Mouse (Mus musculus) forebrain, postnatal 0 days (tissue): Measurements from ENCODE around the gene 2900026A02Rik. TPM values are rescaled to one million over a fixed set of nuclear protein-coding genes. Genes with fewer than 3 reads are reported as not detected.

Experiments
- ATAC-seq: fragments of 200-750 bp; cut with Nextera tagmentation; 2 replicates; pipeline ENCODE4 v1.8.0; 2017; ENCODE audit warnings: mild to moderate bottlenecking, moderate library complexity
- DNase-seq: peaks from one replicate; pipeline ENCODE4 v3.0.0-alpha.2; 2015
- H3K27ac ChIP-seq: fragments of 300-500 bp; sonication (generic); 2 replicates; pipeline ENCODE4 v1.5.1; 2014; ENCODE audit warnings: low read depth, mild to moderate bottlenecking, antibody characterized with exemption, low read length, moderate library complexity, mixed read lengths
- H3K27me3 ChIP-seq: fragments of 300-500 bp; sonication (generic); 2 replicates; pipeline ENCODE4 v1.6.1; 2014; ENCODE audit warnings: mild to moderate bottlenecking, low read length, mixed read lengths; ENCODE audit not compliant: insufficient read depth
- H3K36me3 ChIP-seq: fragments of 300-500 bp; sonication (generic); 2 replicates; pipeline ENCODE4 v1.6.1; 2014; ENCODE audit warnings: mild to moderate bottlenecking, moderate library complexity; ENCODE audit not compliant: insufficient read depth
- H3K4me1 ChIP-seq: fragments of 300-500 bp; sonication (generic); 2 replicates; pipeline ENCODE4 v1.6.1; 2014; ENCODE audit warnings: antibody characterized with exemption; ENCODE audit not compliant: insufficient read depth
- H3K4me2 ChIP-seq: fragments of 300-500 bp; sonication (generic); 2 replicates; pipeline ENCODE4 v1.6.1; 2014; ENCODE audit warnings: low read depth, mild to moderate bottlenecking, moderate library complexity
- H3K4me3 ChIP-seq: fragments of 300-500 bp; sonication (generic); 2 replicates; pipeline ENCODE4 v1.5.1; 2014; ENCODE audit warnings: low read depth, low read length, mixed read lengths
- H3K9ac ChIP-seq: fragments of 300-500 bp; sonication (generic); 2 replicates; pipeline ENCODE4 v1.6.1; 2014; ENCODE audit warnings: mild to moderate bottlenecking
- H3K9me3 ChIP-seq: fragments of 300-500 bp; sonication (generic); 2 replicates; pipeline ENCODE4 v1.6.1; 2016; ENCODE audit warnings: low read length
- CTCF ChIP-seq: sonication (generic); IDR thresholded peaks from 2 replicates; pipeline ENCODE4 v1.5.1; 2016; ENCODE audit warnings: antibody characterized with exemption, control low read depth, low read depth
- WGBS: fragments of 180-500 bp; shearing (Covaris S2); extraction: QIAGEN DNeasy Blood & Tissue Kit; methylation state at CpG from one replicate; pipeline ENCODE4 v1.1.7; 2014; 5-methylcytosine and 5-hydroxymethylcytosine counted together
- polyA plus RNA-seq: library from polyadenylated mRNA; unstranded; fragments of >200 nt; fragmentation: Nextera tagmentation; extraction: Ambion mirVana; gene quantifications from 2 replicates; pipeline ENCODE4 v1.2.1, GENCODE M21; 2015
- total RNA-seq: library from RNA; depleted of rRNA; stranded (reverse); fragments of >200 nt; gene quantifications from 2 replicates; pipeline ENCODE4 v1.2.3, GENCODE M21; 2014

Gene 2900026A02Rik
- total and polyA plus RNA-seq, 2 experiments from 2014 or later: 3.3 to 10.9 TPM

DNA sequence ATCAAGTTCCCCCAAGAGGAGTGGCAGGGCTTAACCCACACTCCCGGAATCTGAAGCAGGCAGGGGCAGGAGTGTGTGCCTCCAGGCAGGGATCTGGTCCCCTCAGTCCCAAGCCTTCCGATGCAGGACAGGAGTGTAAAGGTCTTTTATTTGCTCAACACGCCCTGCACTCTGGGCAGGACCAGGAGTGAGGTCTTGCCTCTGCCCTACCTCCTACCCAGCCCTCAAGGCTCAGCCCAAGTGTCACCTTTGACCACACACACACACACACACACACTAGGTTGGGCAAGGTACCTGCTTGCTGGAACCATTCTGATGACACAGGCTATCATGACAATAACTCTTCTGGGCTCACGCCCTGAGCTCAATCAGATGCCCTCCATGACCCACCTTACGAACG is 1.6 kb downstream of the 2900026A02Rik start:
- H3K9ac ChIP-seq: no peak overlapping the region
- H3K4me1 ChIP-seq: no peaks in the 10 kb centered on the region
- no peak overlapping the region for H3K4me3 ChIP-seq
- no peaks in the 10 kb centered on the region for H3K27me3 ChIP-seq
- H3K36me3 ChIP-seq: no peaks in the 10 kb centered on the region
- no peak for DNase-seq
- WGBS: 82% methylated on average over 6 of the region's 6 CpGs
- H3K27ac ChIP-seq: no peak overlapping the region
- H3K4me2 ChIP-seq: no peak overlapping the region
- ATAC-seq: no peak
- no peaks in the 10 kb centered on the region for H3K9me3 ChIP-seq
- TF ChIP-seq CTCF: no peak

GRCm38 (mm10) chr5:113218617-113219235 is 2.3 kb downstream of the 2900026A02Rik start:
- no peak for TF ChIP-seq CTCF
- Histone ChIP-seq H3K4me2 (no peak overlapping the region), H3K27me3 (no peaks in the 10 kb centered on the region), H3K9me3 (no peaks in the 10 kb centered on the region), H3K36me3 (no peaks in the 10 kb centered on the region), H3K4me3 (no peak overlapping the region), H3K9ac (no peak overlapping the region), H3K27ac (no peak overlapping the region), H3K4me1 (no peaks in the 10 kb centered on the region)
- 87% methylated on average over 17 of the region's 17 CpGs for WGBS
- DNase-seq (no peak), ATAC-seq (no peak)

DNA sequence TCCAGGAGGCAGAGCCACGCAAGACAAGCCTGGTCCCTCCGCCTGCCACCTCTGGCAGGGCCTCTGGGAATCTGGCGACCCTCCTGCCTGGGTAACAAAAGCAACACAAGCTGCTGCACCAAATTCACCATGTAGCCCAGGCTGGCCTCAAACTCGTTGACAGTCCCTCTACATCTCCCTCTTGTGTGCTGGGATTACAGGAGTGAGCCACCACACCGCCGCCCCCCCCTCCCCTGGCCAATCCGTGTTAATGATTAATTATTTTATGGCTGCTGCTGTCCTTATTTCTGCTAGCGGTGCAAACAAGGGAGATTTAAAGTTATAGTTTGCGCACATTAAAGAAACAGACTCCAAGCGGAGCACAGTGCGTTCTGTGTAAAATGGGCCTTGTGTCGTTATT is 4.0 kb downstream of the 2900026A02Rik start:
- Histone ChIP-seq H3K9ac (no peak overlapping the region), H3K4me2 (no peak overlapping the region), H3K4me3 (no peak overlapping the region), H3K27me3 (no peaks in the 10 kb centered on the region), H3K27ac (no peak overlapping the region), H3K36me3 (no peaks in the 10 kb centered on the region), H3K9me3 (no peaks in the 10 kb centered on the region), H3K4me1 (no peaks in the 10 kb centered on the region)
- DNase-seq (no peak), ATAC-seq (no peak)
- 70% methylated on average over 12 of the region's 12 CpGs for WGBS
- no peak for TF ChIP-seq CTCF

DNA sequence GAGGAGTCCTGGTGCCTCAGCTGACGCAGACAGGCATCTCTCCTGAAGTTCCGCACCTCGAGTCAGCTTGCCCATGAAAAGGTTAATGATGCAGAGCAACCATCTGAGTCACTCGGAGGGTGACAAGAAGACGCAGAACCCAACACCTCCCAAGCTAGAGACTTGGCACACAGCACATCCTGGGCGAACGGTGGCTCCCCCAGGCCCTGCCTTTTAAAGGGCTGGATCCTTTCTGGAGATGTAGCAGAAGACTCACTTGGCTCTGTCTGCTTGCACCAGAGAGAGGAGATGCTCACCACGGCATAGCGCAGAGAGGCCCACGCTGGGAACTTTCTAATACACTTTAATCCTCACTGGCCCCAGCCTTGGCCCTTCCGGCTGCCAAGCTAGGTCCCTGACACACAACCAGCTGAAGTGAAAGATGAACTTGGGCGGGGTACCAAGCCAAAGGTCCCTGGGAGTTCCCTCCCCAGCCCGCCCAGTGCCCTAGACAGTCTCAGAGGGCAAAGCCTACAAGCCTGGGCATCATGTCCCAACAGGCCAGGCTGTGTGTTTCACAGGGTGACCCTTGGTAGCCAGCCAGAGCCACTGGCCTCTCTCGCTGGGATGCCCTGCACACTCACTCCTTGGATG is 4.6 kb downstream of the 2900026A02Rik start:
- H3K4me1 ChIP-seq: no peaks in the 10 kb centered on the region
- DNase-seq: no peak
- no peaks in the 10 kb centered on the region for H3K27me3 ChIP-seq
- H3K4me3 ChIP-seq: no peak overlapping the region
- H3K36me3 ChIP-seq: no peaks in the 10 kb centered on the region
- no peaks in the 10 kb centered on the region for H3K9me3 ChIP-seq
- WGBS: 68% methylated on average over 14 of the region's 14 CpGs
- no peak overlapping the region for H3K27ac ChIP-seq
- no peak for ATAC-seq
- H3K4me2 ChIP-seq: no peak overlapping the region
- H3K9ac ChIP-seq: no peak overlapping the region
- TF ChIP-seq CTCF: no peak

DNA sequence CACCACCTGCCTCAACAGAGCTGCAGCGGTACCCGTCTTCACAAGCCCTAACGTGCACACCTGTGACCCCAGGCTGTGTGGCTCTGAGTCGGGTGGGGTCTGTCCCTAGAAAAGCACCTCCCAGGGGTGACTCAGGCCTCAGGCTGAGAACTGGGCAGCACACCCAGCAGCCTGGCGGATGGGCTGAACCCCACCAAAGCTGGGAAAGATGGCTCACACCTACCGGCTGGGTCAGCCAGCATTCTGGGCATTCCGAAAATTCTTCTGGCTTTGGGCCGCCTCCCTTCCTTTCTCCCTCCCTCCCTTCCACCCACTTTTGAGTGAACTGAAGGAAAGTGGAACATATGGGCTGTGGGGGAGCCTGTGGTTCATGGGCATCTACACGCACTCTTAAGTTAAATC is 5.4 kb downstream of the 2900026A02Rik start:
- Histone ChIP-seq H3K9ac (no peak overlapping the region), H3K27ac (no peak overlapping the region), H3K27me3 (no peaks in the 10 kb centered on the region), H3K4me3 (no peak overlapping the region), H3K9me3 (no peaks in the 10 kb centered on the region), H3K4me2 (no peak overlapping the region), H3K4me1 (no peaks in the 10 kb centered on the region), H3K36me3 (no peaks in the 10 kb centered on the region)
- DNase-seq (no peak), ATAC-seq (no peak)
- TF ChIP-seq CTCF: no peak
- 88% methylated on average over 9 of the region's 9 CpGs for WGBS

DNA sequence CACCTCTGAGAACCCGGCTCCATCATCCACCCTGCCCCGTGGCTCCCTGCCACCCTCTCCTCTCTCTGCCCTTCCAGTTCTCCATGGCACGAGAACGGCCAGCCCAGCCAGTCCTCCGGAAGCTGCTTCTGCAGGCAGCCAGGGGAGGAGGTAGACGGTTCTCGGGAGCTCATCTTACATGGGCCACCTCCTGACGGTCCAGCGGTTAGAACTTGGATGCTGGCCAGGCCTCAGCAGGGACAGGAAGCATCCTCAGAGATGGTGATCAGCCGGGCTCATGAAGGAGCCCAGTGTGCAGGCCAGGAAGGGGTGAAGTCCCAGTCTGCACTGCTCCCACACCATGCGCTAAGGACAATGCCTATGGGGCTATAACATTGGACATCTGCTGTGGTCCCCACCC is 6.6 kb downstream of the 2900026A02Rik start:
- no peaks in the 10 kb centered on the region for H3K9me3 ChIP-seq
- 65% methylated on average over 11 of the region's 11 CpGs for WGBS
- no peak overlapping the region for H3K9ac ChIP-seq
- no peaks in the 10 kb centered on the region for H3K36me3 ChIP-seq
- no peaks in the 10 kb centered on the region for H3K27me3 ChIP-seq
- no peak for DNase-seq
- no peak overlapping the region for H3K27ac ChIP-seq
- no peak overlapping the region for H3K4me3 ChIP-seq
- no peak for ATAC-seq
- no peak overlapping the region for H3K4me2 ChIP-seq
- TF ChIP-seq CTCF: no peak
- no peaks in the 10 kb centered on the region; the same call in 1 of the 2 replicates for H3K4me1 ChIP-seq

DNA sequence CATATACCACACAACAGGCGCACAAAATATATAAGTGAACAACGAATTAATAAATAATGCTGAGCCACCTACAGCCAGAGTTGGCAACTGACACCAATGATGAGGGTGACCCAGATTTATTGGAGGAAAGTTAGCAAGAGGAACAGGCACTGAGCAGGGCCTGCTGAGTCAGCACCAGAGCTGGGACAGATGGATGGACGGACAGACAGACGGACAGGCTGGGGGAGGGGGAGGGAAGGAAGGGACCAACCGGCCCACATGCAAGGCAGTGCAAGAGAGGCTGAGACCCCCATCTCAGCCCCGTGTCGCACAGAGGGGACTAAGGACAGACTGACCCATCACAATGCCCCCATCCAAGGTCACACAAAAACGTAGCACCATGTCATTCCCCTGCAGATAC is 7.0 kb downstream of the 2900026A02Rik start:
- H3K36me3 ChIP-seq: no peaks in the 10 kb centered on the region
- no peak for ATAC-seq
- peaks cover 4% of the 10 kb centered on the region; the same call in 1 of the 2 replicates for H3K4me1 ChIP-seq
- H3K27me3 ChIP-seq: no peaks in the 10 kb centered on the region
- 88% methylated on average over 7 of the region's 8 CpGs for WGBS
- no peak overlapping the region for H3K4me3 ChIP-seq
- H3K4me2 ChIP-seq: no peak overlapping the region
- no peak overlapping the region for H3K27ac ChIP-seq
- H3K9me3 ChIP-seq: no peaks in the 10 kb centered on the region
- H3K9ac ChIP-seq: no peak overlapping the region
- no peak for DNase-seq
- TF ChIP-seq CTCF: no peak
